Mouse (Mus musculus) liver, embryonic 14.5 days (tissue): Measurements from ENCODE around the gene Phkg2.

ENCODE experiments used
- CTCF ChIP-seq: IDR thresholded peaks from 2 replicates; pipeline ENCODE4 v1.5.1; 2016; ENCODE audit warnings: antibody characterized with exemption, low read depth, control low read depth
- EP300 ChIP-seq: IDR thresholded peaks from 2 replicates; pipeline ENCODE4 v1.6.1; 2016; ENCODE audit warnings: antibody characterized with exemption, low read depth

DNA sequence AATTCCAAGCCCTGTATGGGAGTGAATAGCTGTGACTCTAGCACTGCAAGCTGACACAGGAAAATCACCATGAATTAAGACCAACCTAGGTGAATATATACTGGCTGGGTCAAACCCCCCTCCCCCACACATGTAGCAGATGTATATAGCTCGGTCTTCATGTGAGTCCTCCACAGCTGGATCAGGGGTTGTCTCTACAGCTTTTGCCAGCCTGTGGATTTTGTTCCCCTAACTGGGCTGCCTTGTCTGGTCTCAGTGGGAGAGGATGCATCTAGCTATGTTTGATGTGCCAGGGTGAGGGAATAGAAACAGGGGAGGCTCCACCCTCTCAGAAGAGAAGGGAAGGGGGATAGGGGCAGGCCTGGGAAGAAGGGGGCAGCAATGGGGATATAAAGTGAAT, 43.2 kb downstream of the Phkg2 start:
- TF ChIP-seq CTCF (no peak), EP300 (no peak)
